Mouse (Mus musculus): Measurements from ENCODE around the gene BC049730. TPM values are rescaled to one million over a fixed set of nuclear protein-coding genes. Genes with fewer than 3 reads are reported as not detected.
"Not testable (repeated sequence)": the region's sequence is repeated elsewhere in the genome, so short reads cannot be mapped to it uniquely, and the experiment has no call there.

The BC049730 gene
- polyA plus RNA-seq, 1 experiment from 2014 or later, result not detected

- not testable (repeated sequence) for H3K4me1 ChIP-seq (ENCODE audit: control insufficient read depth, insufficient read depth, low read length); H3K36me3 ChIP-seq (ENCODE audit: control insufficient read depth, insufficient read depth, low read length); H3K27ac ChIP-seq (ENCODE audit: low read depth, low read length); H3K4me3 ChIP-seq (ENCODE audit: low read depth, low read length); H3K27me3 ChIP-seq (replicated peaks; ENCODE audit: control insufficient read depth, insufficient read depth, low read length); ATAC-seq; H3K9ac ChIP-seq (ENCODE audit: low read length); DNase-seq (ENCODE audit: low spot score); H3K4me2 ChIP-seq (ENCODE audit: low read length); H3K9me3 ChIP-seq (replicated peaks; ENCODE audit: control insufficient read depth, low read length)
- WGBS, result 93% methylated on average over 10 of the region's 10 CpGs
These were observed 21.5 kb upstream of the BC049730 start for GRCm38 (mm10) chr7:24687519-24687918.

DNA sequence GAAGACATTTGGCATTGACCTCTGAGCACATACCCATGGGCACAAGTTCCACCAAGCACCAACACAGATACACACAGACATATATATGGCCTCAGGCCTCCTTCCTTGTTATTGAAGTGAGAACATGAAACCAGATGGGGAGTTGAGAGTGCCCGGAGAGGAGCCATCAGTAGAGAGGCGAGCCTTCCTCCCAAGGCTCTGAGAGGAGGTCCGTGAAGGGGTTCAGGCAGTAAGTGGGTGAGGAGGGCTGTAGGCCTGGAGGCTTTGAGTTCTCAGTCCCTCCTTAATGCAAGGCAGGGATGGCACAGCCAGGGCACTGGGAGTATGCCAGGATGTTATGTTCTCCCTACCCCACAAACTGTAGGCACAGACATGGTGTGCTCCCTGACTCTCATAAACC is 16.3 kb upstream of the BC049730 start:
- not testable (repeated sequence) for H3K4me3 ChIP-seq (ENCODE audit: low read depth, low read length); H3K9ac ChIP-seq (ENCODE audit: low read length); H3K36me3 ChIP-seq (ENCODE audit: control insufficient read depth, insufficient read depth, low read length); H3K27ac ChIP-seq (ENCODE audit: low read depth, low read length); ATAC-seq; H3K4me1 ChIP-seq (ENCODE audit: control insufficient read depth, insufficient read depth, low read length); H3K4me2 ChIP-seq (ENCODE audit: low read length); DNase-seq (ENCODE audit: low spot score); H3K9me3 ChIP-seq (replicated peaks; ENCODE audit: control insufficient read depth, low read length); H3K27me3 ChIP-seq (replicated peaks; ENCODE audit: control insufficient read depth, insufficient read depth, low read length)
- 85% methylated on average over 3 of the region's 3 CpGs for WGBS

DNA sequence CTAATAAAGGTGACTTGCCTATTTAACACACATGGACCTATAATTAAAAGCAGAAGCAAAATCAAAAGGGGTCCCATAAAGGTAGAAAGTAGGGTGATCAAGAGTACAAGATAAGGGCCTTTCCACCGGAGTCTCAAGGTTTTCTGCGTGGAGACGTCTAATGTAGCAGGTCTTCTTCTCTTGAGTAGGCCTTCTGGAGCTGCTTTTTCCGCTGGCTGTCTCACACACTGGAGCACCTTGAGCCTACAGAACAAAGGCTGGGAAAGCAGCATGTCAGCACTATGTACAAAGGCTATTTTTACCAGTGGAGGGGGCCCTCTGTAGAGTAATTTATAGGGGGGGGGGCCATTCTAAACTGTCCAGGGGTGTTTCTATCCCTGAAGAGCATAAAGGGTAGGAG is 11.2 kb upstream of the BC049730 start:
- not testable (repeated sequence) for H3K9ac ChIP-seq (ENCODE audit: low read length); H3K4me3 ChIP-seq (ENCODE audit: low read depth, low read length); H3K36me3 ChIP-seq (ENCODE audit: control insufficient read depth, insufficient read depth, low read length); DNase-seq (ENCODE audit: low spot score); ATAC-seq; H3K4me1 ChIP-seq (ENCODE audit: control insufficient read depth, insufficient read depth, low read length); H3K9me3 ChIP-seq (replicated peaks; ENCODE audit: control insufficient read depth, low read length); H3K27me3 ChIP-seq (replicated peaks; ENCODE audit: control insufficient read depth, insufficient read depth, low read length); H3K4me2 ChIP-seq (ENCODE audit: low read length); H3K27ac ChIP-seq (ENCODE audit: low read depth, low read length)
- 86% methylated on average over 4 of the region's 4 CpGs for WGBS

DNA sequence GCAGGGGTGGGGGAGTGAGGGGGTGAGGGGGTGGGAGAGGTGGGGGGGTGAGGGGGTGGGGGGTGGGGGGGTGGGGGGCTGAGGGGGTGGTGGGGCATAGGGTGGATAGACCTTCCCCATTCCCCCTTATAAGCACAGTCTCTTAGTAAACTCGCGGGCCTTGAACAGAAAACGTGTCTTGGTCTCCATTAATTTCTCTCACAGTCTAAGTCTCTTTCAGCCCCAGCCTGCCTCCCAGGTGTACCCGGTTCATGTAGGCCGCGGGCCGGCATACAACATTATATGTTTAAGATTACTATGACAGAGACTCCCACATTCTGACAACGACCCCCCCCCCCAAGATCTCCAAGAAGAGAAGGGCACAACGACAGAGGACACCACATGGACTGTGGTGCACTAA is 6.2 kb upstream of the BC049730 start:
- not testable (repeated sequence) for H3K4me2 ChIP-seq (ENCODE audit: low read length); H3K27me3 ChIP-seq (replicated peaks; ENCODE audit: control insufficient read depth, insufficient read depth, low read length); ATAC-seq; H3K4me1 ChIP-seq (ENCODE audit: control insufficient read depth, insufficient read depth, low read length); H3K9me3 ChIP-seq (replicated peaks; ENCODE audit: control insufficient read depth, low read length); H3K27ac ChIP-seq (ENCODE audit: low read depth, low read length); H3K4me3 ChIP-seq (ENCODE audit: low read depth, low read length); H3K36me3 ChIP-seq (ENCODE audit: control insufficient read depth, insufficient read depth, low read length); H3K9ac ChIP-seq (ENCODE audit: low read length); DNase-seq (ENCODE audit: low spot score)
- 91% methylated on average over 9 of the region's 9 CpGs for WGBS

DNA sequence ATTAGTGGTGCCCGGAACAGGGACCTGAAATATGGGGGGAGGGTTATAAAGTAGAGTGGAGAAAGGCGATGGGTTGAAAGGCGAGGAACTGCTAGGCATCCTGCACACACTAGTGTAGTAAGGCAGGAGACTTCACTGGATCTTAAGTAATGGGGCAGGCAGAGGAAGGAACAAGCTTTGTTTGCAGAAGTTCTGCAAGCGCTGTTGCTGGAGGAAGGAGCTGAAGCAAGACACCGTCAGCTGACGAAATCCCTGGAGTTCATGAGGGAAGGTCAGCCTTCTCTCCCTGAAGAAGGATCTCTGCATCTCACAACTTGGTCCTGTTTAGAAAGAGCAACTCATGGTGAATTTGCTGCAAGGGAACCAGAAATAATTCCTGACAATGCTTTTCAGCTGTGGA is 6.0 kb downstream of the BC049730 start:
- Histone ChIP-seq H3K4me2 (ENCODE audit: low read length) (no peak overlapping the region), H3K27ac (ENCODE audit: low read depth, low read length) (no peak overlapping the region), H3K4me1 (ENCODE audit: control insufficient read depth, insufficient read depth, low read length) (no peaks in the 10 kb centered on the region)

DNA sequence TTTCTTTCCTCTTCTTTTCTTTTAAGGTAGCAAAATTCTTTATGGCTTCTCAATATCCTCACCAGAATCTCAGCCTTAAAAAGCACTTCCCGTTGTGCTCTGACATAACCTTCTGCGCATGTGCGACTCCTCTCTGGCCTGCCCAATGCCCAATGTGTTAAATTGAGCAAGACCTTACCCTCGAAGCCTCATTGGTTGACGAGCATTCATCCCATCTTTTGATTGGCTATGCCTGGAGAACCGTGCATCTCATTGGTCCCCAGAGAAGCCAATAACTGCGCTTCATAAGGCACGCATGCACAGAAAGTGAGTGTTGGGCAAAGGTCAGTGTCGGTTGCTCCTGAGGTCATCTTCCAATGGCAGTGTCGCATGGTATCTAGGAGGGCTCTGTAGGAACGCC is 17.8 kb downstream of the BC049730 start, which contains the start of gene Gm4763:
Gm4763 (minus strand) TSS at position 101 of the 400 bp plus-strand sequence.
- not testable (repeated sequence) for ATAC-seq; H3K27me3 ChIP-seq (replicated peaks; ENCODE audit: control insufficient read depth, insufficient read depth, low read length); H3K4me2 ChIP-seq (ENCODE audit: low read length); H3K9me3 ChIP-seq (replicated peaks; ENCODE audit: control insufficient read depth, low read length); DNase-seq (ENCODE audit: low spot score); H3K36me3 ChIP-seq (ENCODE audit: control insufficient read depth, insufficient read depth, low read length); H3K27ac ChIP-seq (ENCODE audit: low read depth, low read length); H3K4me3 ChIP-seq (ENCODE audit: low read depth, low read length); H3K9ac ChIP-seq (ENCODE audit: low read length); H3K4me1 ChIP-seq (ENCODE audit: control insufficient read depth, insufficient read depth, low read length)
- 94% methylated on average over 11 of the region's 11 CpGs for WGBS

More for the DNA sequence above, 6.0 kb downstream of the BC049730 start:
- Histone ChIP-seq H3K36me3 (ENCODE audit: control insufficient read depth, insufficient read depth, low read length) (no peaks in the 10 kb centered on the region), H3K9me3 (replicated peaks; ENCODE audit: control insufficient read depth, low read length) (no peaks in the 10 kb centered on the region), H3K4me3 (ENCODE audit: low read depth, low read length) (no peak overlapping the region), H3K27me3 (replicated peaks; ENCODE audit: control insufficient read depth, insufficient read depth, low read length) (no peaks in the 10 kb centered on the region), H3K9ac (ENCODE audit: low read length) (no peak overlapping the region)
- DNase-seq (ENCODE audit: low spot score) (no peak), ATAC-seq (no peak)
- 80% methylated on average over 6 of the region's 6 CpGs for WGBS

- Histone ChIP-seq H3K4me3 (ENCODE audit: low read depth, low read length) (no peak overlapping the region), H3K27ac (ENCODE audit: low read depth, low read length) (no peak overlapping the region), H3K4me1 (ENCODE audit: control insufficient read depth, insufficient read depth, low read length) (no peaks in the 10 kb centered on the region), H3K36me3 (ENCODE audit: control insufficient read depth, insufficient read depth, low read length) (no peaks in the 10 kb centered on the region), H3K9ac (ENCODE audit: low read length) (no peak overlapping the region), H3K9me3 (replicated peaks; ENCODE audit: control insufficient read depth, low read length) (peaks cover 1% of the 10 kb centered on the region; the same call in 1 of the 2 replicates), H3K27me3 (replicated peaks; ENCODE audit: control insufficient read depth, insufficient read depth, low read length) (no peaks in the 10 kb centered on the region), H3K4me2 (ENCODE audit: low read length) (peak overlapping the region; percentile 30)
- DNase-seq (ENCODE audit: low spot score) (peak; percentile 41), ATAC-seq (0 out of 2 replicates have a peak, but pooled peaks have one; percentile 32)
- WGBS, result 13% methylated on average over 17 of the region's 17 CpGs
These were observed 27.1 kb downstream of the BC049730 start for GRCm38 (mm10) chr7:24735970-24736670.

GRCm38 (mm10) chr7:24750695-24751094 is 41.7 kb downstream of the BC049730 start:
- no peak overlapping the region for H3K9ac ChIP-seq (ENCODE audit: low read length)

GRCm38 (mm10) chr7:24751610-24752009 is 42.6 kb downstream of the BC049730 start:
- no peaks in the 10 kb centered on the region for H3K27me3 ChIP-seq (replicated peaks; ENCODE audit: control insufficient read depth, insufficient read depth, low read length)
- WGBS, result 87% methylated on average over 2 of the region's 2 CpGs
- H3K4me1 ChIP-seq (ENCODE audit: control insufficient read depth, insufficient read depth, low read length), result no peaks in the 10 kb centered on the region
- H3K4me3 ChIP-seq (ENCODE audit: low read depth, low read length), result no peak overlapping the region
- H3K9me3 ChIP-seq (replicated peaks; ENCODE audit: control insufficient read depth, low read length), result no peaks in the 10 kb centered on the region
- DNase-seq (ENCODE audit: low spot score) (no peak), ATAC-seq (no peak)
- H3K9ac ChIP-seq (ENCODE audit: low read length), result no peak overlapping the region
- no peaks in the 10 kb centered on the region for H3K36me3 ChIP-seq (ENCODE audit: control insufficient read depth, insufficient read depth, low read length)
- no peak overlapping the region for H3K4me2 ChIP-seq (ENCODE audit: low read length)
- no peak overlapping the region for H3K27ac ChIP-seq (ENCODE audit: low read depth, low read length)

More at GRCm38 (mm10) chr7:24750695-24751094, 41.7 kb downstream of the BC049730 start:
- Histone ChIP-seq H3K4me1 (ENCODE audit: control insufficient read depth, insufficient read depth, low read length) (no peaks in the 10 kb centered on the region), H3K27me3 (replicated peaks; ENCODE audit: control insufficient read depth, insufficient read depth, low read length) (no peaks in the 10 kb centered on the region), H3K4me2 (ENCODE audit: low read length) (no peak overlapping the region), H3K27ac (ENCODE audit: low read depth, low read length) (no peak overlapping the region), H3K9me3 (replicated peaks; ENCODE audit: control insufficient read depth, low read length) (no peaks in the 10 kb centered on the region), H3K36me3 (ENCODE audit: control insufficient read depth, insufficient read depth, low read length) (no peaks in the 10 kb centered on the region), H3K4me3 (ENCODE audit: low read depth, low read length) (no peak overlapping the region)
- ATAC-seq (no peak), DNase-seq (ENCODE audit: low spot score) (peak; percentile 12)
- WGBS, result 24% methylated on average over 4 of the region's 4 CpGs
